Mouse (Mus musculus) kidney, adult 2 months (tissue): Measurements from ENCODE around the gene Gabpb2.

Experiments
- CTCF ChIP-seq: fragments of 200-500 bp; conservative IDR thresholded peaks from 2 replicates; pipeline ENCODE4 v1.5.1; 2011; ENCODE audit warnings: low read depth, mild to moderate bottlenecking, control low read depth, low read length, moderate library complexity, mixed read lengths; ENCODE audit not compliant: insufficient read depth, insufficient read length
- POLR2A ChIP-seq: fragments of 200-500 bp; IDR thresholded peaks from one replicate; pipeline ENCODE4 v1.6.1; 2011; ENCODE audit warnings: low read depth, low read length, control low read depth

GRCm38 (mm10) chr3:95261975-95262374 lies 44.3 kb upstream of the Gabpb2 start:
- TF ChIP-seq CTCF: no peak
- no peak for TF ChIP-seq POLR2A
